Mouse (Mus musculus) forebrain, embryonic 10.5 days (tissue): ENCODE results near the gene Lrp2. TPM values are rescaled to one million over a fixed set of nuclear protein-coding genes. Genes with fewer than 3 reads are reported as not detected.

Experiments
- DNase-seq: peaks from one replicate; pipeline ENCODE4 v3.0.0-alpha.2; 2017; ENCODE audit warnings: low spot score; ENCODE audit errors: extremely low spot score
- H3K27ac ChIP-seq: fragments of 300-500 bp; sonication (generic); 2 replicates; pipeline ENCODE4 v1.5.1; 2016; ENCODE audit warnings: mild to moderate bottlenecking
- H3K27me3 ChIP-seq: fragments of 300-500 bp; sonication (generic); 2 replicates; pipeline ENCODE4 v1.6.1; 2016; ENCODE audit warnings: mild to moderate bottlenecking; ENCODE audit not compliant: poor library complexity, severe bottlenecking
- H3K36me3 ChIP-seq: fragments of 300-500 bp; sonication (generic); replicated peaks from 2 replicates; pipeline ENCODE4 v1.6.1; 2016; ENCODE audit warnings: mild to moderate bottlenecking, moderate library complexity
- H3K4me1 ChIP-seq: fragments of 300-500 bp; sonication (generic); 2 replicates; pipeline ENCODE4 v1.6.1; 2016
- H3K4me3 ChIP-seq: fragments of 300-500 bp; sonication (generic); 2 replicates; pipeline ENCODE4 v1.5.1; 2016; ENCODE audit warnings: mild to moderate bottlenecking, moderate library complexity
- H3K9me3 ChIP-seq: fragments of 300-500 bp; sonication (generic); 2 replicates; pipeline ENCODE4 v1.6.1; 2016; ENCODE audit warnings: mild to moderate bottlenecking, moderate library complexity
- WGBS: fragments of 180-500 bp; shearing (Covaris S2); methylation state at CpG from one replicate; pipeline ENCODE4 v1.1.7; 2016; 5-methylcytosine and 5-hydroxymethylcytosine counted together
- polyA plus RNA-seq: library from polyadenylated mRNA; unstranded; fragments of >200 nt; fragmentation: Nextera tagmentation; extraction: Ambion mirVana; gene quantifications from 2 replicates; pipeline ENCODE4 v1.2.1, GENCODE M21; 2016

Gene Lrp2
- 3.3 TPM in 2 replicates for polyA plus RNA-seq

DNA sequence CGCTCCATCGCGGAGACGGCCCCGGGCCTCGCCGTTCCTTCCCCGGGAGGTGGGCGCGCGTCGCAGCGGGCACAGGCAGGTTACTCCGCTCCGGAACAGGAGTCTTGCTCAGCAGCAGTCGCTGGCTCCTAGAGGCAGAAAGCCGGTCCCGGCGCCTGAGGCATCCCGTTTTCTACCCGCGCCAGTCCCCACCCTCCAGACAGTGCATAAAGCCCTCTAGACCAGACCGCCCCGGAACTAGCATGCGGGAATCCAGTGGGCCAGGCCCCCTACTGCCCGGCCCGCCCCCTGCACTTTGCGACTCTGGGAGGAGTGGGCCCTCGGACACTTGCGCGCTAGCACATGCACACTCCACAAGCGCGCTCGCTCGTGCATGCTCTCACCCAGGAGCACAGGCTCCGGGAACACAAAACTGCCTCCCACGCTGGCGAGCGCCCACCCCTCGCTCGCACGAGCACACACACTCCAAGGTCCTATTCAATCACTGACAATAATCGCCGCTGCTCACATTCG, at the start of gene Lrp2:
Gene Lrp2 (minus strand): TSS at position 180 of the 513 bp plus-strand sequence.
- under 1% methylated on average over 45 of the region's 45 CpGs for WGBS
- H3K4me3 ChIP-seq: peak within 1 kb of the TSS; percentile 84
- DNase-seq: peak; percentile 77
- H3K27ac ChIP-seq: peak within 1 kb of the TSS; percentile 86
- no peaks in the 10 kb centered on the region for H3K9me3 ChIP-seq
- peaks cover 46% of the 10 kb centered on the region for H3K4me1 ChIP-seq
- peaks cover 83% of the 10 kb centered on the region for H3K27me3 ChIP-seq
- no peaks in the 10 kb centered on the region for H3K36me3 ChIP-seq

- peak overlapping the region; percentile 79 for H3K27ac ChIP-seq
- H3K27me3 ChIP-seq: no peaks in the 10 kb centered on the region
- DNase-seq: peak; percentile 41
- no peaks in the 10 kb centered on the region for H3K36me3 ChIP-seq
- 0 out of 2 replicates have a peak, but pooled peaks cover 4% of the 10 kb centered on the region for H3K9me3 ChIP-seq
- H3K4me3 ChIP-seq: peak overlapping the region; percentile 44
- 14% methylated on average over 11 of the region's 11 CpGs for WGBS
- peaks cover 6% of the 10 kb centered on the region for H3K4me1 ChIP-seq
These were observed 49.3 kb upstream of the Lrp2 start for GRCm38 (mm10) chr2:69635064-69635701.

DNA sequence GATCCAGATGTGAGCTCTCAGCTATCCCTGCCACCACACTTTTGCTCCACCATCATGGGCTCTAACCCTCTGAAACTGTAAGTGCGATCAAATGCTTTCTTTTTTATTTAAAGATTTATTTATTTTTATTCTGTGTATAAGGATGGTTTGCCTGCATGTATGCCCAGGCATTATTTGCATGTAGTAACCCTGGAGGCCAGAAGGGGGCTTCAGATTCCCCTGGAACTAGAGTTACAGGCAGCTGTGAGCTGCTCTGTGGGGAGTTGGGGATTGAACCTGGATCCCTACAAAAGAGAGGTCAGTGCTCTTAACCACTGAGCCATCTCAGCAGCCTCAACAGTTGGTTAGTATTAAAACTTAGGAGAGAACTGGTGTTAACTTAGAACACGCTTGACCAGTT, 45.6 kb upstream of the Lrp2 start:
- H3K36me3 ChIP-seq: no peaks in the 10 kb centered on the region
- no peak overlapping the region for H3K27ac ChIP-seq
- H3K9me3 ChIP-seq: peaks cover 2% of the 10 kb centered on the region; the same call in 1 of the 2 replicates
- no peaks in the 10 kb centered on the region for H3K27me3 ChIP-seq
- H3K4me3 ChIP-seq: no peak overlapping the region
- no peak for DNase-seq
- 88% methylated on average over 2 of the region's 2 CpGs for WGBS
- H3K4me1 ChIP-seq: peaks cover 3% of the 10 kb centered on the region; the same call in 1 of the 2 replicates

DNA sequence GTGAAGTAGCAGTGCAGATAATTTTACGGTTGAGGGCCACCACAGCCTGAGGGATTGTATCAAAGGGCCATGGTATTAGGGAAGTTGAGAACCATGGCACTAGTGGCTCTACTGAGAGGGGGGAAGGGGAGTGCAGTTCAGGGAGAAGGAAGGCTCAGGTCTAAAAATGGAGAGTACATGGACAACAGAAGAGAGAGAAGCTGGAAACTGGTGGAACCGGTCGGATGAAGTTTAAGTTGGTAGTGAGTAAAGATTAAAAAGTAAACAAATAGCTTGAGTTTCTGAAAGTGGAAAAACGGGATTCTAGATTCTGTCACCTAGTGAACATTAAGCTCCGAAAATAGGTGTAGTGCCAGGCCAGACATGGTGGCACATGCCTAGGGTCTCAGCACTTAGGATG, 44.9 kb upstream of the Lrp2 start:
- Histone ChIP-seq H3K36me3 (no peaks in the 10 kb centered on the region), H3K27me3 (no peaks in the 10 kb centered on the region), H3K27ac (no peak overlapping the region), H3K4me3 (no peak overlapping the region), H3K9me3 (peaks cover 2% of the 10 kb centered on the region; the same call in 1 of the 2 replicates), H3K4me1 (peaks cover 3% of the 10 kb centered on the region; the same call in 1 of the 2 replicates)
- DNase-seq: no peak
- 90% methylated on average over 5 of the region's 5 CpGs for WGBS

DNA sequence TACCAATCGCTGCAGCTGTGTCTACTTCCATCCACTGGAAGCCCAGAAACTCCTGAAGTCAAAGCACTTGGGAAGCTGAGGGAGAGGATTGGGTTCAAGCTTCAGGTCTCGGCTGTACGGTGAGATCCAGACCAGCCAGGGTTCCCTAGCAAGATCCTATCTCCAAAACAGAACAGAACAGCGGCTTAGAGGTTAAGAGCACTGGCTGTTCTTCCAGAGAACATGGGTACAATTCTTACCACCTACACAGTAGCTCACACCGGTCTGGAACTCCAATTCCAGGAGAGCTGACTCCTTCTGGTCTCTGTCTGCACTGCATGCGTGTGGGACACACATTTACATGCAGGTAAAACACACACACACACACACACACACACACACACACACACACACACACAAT, 44.0 kb upstream of the Lrp2 start:
- H3K36me3 ChIP-seq: no peaks in the 10 kb centered on the region
- no peaks in the 10 kb centered on the region for H3K27me3 ChIP-seq
- H3K27ac ChIP-seq: no peak overlapping the region
- H3K4me3 ChIP-seq: no peak overlapping the region
- no peak for DNase-seq
- H3K9me3 ChIP-seq: peaks cover 2% of the 10 kb centered on the region; the same call in 1 of the 2 replicates
- no peaks in the 10 kb centered on the region for H3K4me1 ChIP-seq
- 88% methylated on average over 6 of the region's 6 CpGs for WGBS

- Histone ChIP-seq H3K36me3 (no peaks in the 10 kb centered on the region), H3K4me1 (no peaks in the 10 kb centered on the region), H3K4me3 (no peak overlapping the region), H3K9me3 (peaks cover 2% of the 10 kb centered on the region; the same call in 1 of the 2 replicates), H3K27ac (no peak overlapping the region), H3K27me3 (no peaks in the 10 kb centered on the region)
- WGBS: 87% methylated on average over 17 of the region's 17 CpGs
- no peak for DNase-seq
These were observed 43.4 kb upstream of the Lrp2 start for GRCm38 (mm10) chr2:69629215-69629614.

DNA sequence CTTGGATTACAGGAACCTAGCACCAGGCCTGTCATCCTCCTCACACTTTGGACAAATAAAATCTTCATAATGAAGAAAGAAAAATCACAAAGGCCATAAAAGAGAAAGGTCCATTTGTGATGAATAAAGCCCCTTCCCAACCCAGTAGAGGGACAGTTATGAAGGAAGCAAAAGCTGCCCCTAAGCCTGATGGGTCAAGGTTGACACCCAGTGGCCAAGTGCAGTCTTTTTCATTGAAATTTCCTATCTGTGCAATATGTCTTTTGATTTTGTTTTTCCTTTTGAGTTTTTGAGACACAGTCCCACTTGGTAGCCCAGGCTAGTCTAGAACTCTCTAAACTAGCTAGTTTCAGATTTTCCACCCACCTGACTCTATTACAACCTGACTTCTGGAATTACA, 33.4 kb upstream of the Lrp2 start:
- Histone ChIP-seq H3K9me3 (no peaks in the 10 kb centered on the region), H3K36me3 (no peaks in the 10 kb centered on the region), H3K4me3 (no peak overlapping the region), H3K27ac (no peak overlapping the region), H3K27me3 (no peaks in the 10 kb centered on the region), H3K4me1 (no peaks in the 10 kb centered on the region)
- DNase-seq: no peak

DNA sequence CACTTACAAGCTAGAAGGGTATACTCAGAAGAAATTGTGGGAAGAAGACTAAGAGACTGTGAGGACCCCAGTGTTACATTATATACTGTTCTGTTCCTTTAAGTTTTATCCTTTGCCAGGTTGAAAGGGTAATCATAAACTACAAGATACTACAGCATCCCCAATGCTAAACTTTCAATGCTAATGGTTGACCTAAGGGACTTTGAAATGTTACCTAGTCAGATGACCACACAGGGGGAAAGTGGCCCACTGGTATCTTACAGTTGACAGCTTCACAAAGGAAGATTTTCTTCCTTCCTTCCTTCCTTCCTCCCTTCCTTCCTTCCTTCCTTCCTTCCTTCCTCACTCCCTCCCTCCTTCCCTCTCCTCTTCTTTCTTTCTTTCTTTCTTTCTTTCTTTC, 32.5 kb upstream of the Lrp2 start:
- H3K36me3 ChIP-seq: no peaks in the 10 kb centered on the region
- no peak for DNase-seq
- H3K9me3 ChIP-seq: no peaks in the 10 kb centered on the region
- no peaks in the 10 kb centered on the region for H3K27me3 ChIP-seq
- no peak overlapping the region for H3K4me3 ChIP-seq
- H3K27ac ChIP-seq: no peak overlapping the region
- H3K4me1 ChIP-seq: no peaks in the 10 kb centered on the region

- H3K27ac ChIP-seq: no peak overlapping the region
- H3K36me3 ChIP-seq: no peaks in the 10 kb centered on the region
- H3K27me3 ChIP-seq: peaks cover 11% of the 10 kb centered on the region; the same call in 1 of the 2 replicates
- H3K4me1 ChIP-seq: peaks cover 12% of the 10 kb centered on the region
- 82% methylated on average over 4 of the region's 4 CpGs for WGBS
- DNase-seq: peak; percentile 18
- H3K4me3 ChIP-seq: no peak overlapping the region
- H3K9me3 ChIP-seq: no peaks in the 10 kb centered on the region
These were observed 27.4 kb upstream of the Lrp2 start for GRCm38 (mm10) chr2:69613237-69613636.

DNA sequence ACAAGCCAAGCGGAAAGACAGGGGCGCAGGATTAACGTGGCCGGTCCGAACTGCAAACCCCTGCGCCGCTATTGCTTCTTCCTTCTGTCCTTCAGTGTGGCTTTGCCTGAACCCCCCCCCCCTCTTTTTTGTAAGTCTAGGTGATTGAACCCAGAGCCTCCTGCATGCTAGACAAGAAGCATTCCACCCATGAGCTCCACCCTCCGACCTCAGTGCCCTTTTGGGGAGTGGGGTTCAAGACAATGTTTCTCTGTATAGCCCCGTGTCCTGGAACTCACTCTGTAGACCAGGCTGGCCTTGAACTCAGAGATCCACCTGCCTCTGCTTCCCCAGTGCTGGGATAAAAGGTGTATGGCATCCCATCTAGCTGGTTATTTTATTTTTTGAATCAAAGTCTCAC, 26.9 kb upstream of the Lrp2 start:
- Histone ChIP-seq H3K27me3 (peaks cover 11% of the 10 kb centered on the region; the same call in 1 of the 2 replicates), H3K4me1 (peaks cover 12% of the 10 kb centered on the region), H3K9me3 (no peaks in the 10 kb centered on the region), H3K36me3 (no peaks in the 10 kb centered on the region), H3K4me3 (no peak overlapping the region), H3K27ac (no peak overlapping the region)
- 37% methylated on average over 9 of the region's 9 CpGs for WGBS
- no peak for DNase-seq

- no peaks in the 10 kb centered on the region for H3K36me3 ChIP-seq
- peak; percentile 27 for DNase-seq
- H3K4me3 ChIP-seq: peak overlapping the region; percentile 10; the same call in 1 of the 2 replicates
- H3K27me3 ChIP-seq: peaks cover 11% of the 10 kb centered on the region; the same call in 1 of the 2 replicates
- H3K9me3 ChIP-seq: no peaks in the 10 kb centered on the region
- H3K27ac ChIP-seq: no peak overlapping the region
- 10% methylated on average over 10 of the region's 10 CpGs for WGBS
- H3K4me1 ChIP-seq: peaks cover 12% of the 10 kb centered on the region
These were observed 26.4 kb upstream of the Lrp2 start for GRCm38 (mm10) chr2:69612237-69612636.

- H3K4me3 ChIP-seq: no peak overlapping the region
- DNase-seq: no peak
- H3K4me1 ChIP-seq: no peaks in the 10 kb centered on the region
- no peaks in the 10 kb centered on the region; the same call in 1 of the 2 replicates for H3K27me3 ChIP-seq
- 94% methylated on average over 3 of the region's 3 CpGs for WGBS
- H3K9me3 ChIP-seq: no peaks in the 10 kb centered on the region
- H3K27ac ChIP-seq: no peak overlapping the region
- H3K36me3 ChIP-seq: no peaks in the 10 kb centered on the region
These were observed 20.8 kb upstream of the Lrp2 start for GRCm38 (mm10) chr2:69606621-69607020.

DNA sequence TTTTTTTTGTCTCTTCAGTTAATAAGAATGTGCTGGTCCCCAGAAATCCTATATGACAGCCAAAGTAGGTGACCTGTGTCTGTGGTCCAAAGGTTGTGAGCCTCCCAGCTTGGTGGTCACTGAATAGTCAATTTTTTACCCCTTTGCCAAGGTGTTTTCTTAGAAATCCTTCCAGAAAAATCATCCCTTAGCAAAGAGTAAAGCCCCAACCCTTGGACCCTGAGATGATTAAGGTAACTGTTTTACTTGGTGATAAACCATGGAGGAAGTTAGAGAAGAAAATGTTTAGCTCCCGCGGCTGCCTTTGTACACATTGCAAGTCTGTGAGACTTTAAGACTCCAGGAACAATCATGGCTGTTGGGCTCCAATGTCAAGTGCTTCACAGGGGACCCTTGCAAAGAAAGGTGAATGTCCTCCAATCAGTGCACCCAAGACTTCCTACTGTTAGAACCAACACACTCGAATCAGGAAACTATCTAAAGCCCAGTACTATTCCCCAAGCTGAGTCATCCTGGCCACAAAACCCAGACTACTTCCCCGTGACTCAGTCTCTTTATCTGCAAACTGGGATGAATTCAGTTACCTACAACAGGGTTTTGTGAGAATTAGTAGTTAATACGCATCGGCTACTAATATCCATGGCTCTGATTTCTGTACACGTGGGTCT, 18.0 kb upstream of the Lrp2 start:
- no peaks in the 10 kb centered on the region for H3K4me1 ChIP-seq
- 93% methylated on average over 7 of the region's 7 CpGs for WGBS
- H3K27me3 ChIP-seq: no peaks in the 10 kb centered on the region
- no peaks in the 10 kb centered on the region for H3K9me3 ChIP-seq
- no peak overlapping the region for H3K27ac ChIP-seq
- no peaks in the 10 kb centered on the region for H3K36me3 ChIP-seq
- H3K4me3 ChIP-seq: no peak overlapping the region
- no peak for DNase-seq
